Mouse (Mus musculus): ENCODE measurements around the gene Arih1. TPM values are rescaled to one million over a fixed set of nuclear protein-coding genes. Genes with fewer than 3 reads are reported as not detected.
"Not testable (repeated sequence)": the region's sequence is repeated elsewhere in the genome, so short reads cannot be mapped to it uniquely, and the experiment has no call there.

Arih1 gene
- total and polyA plus RNA-seq, 2 experiments from 2014 or later = 7.6 to 70.8 TPM

GRCm38 (mm10) chr9:59369220-59369619 is 117.2 kb downstream of the Arih1 start:
- TF ChIP-seq CTCF (IDR thresholded peaks at IDR 0.05; ENCODE audit: low read depth) = no peak
- Histone ChIP-seq H3K9ac (no peak overlapping the region), H3K4me1 (ENCODE audit: insufficient read depth) (no peaks in the 10 kb centered on the region), H3K27ac (ENCODE audit: low read depth, low read length) (no peak overlapping the region), H3K9me3 (ENCODE audit: low read length) (no peaks in the 10 kb centered on the region), H3K36me3 (ENCODE audit: insufficient read depth) (no peaks in the 10 kb centered on the region), H3K27me3 (ENCODE audit: insufficient read depth, low read length) (no peaks in the 10 kb centered on the region), H3K4me2 (ENCODE audit: low read depth) (no peak overlapping the region), H3K4me3 (ENCODE audit: low read depth, low read length) (no peak overlapping the region)
- ATAC-seq (no peak), DNase-seq (no peak)
- WGBS = 80% methylated on average over 5 of the region's 5 CpGs

GRCm38 (mm10) chr9:59360487-59360886 is 125.9 kb downstream of the Arih1 start:
- H3K4me1 ChIP-seq (ENCODE audit: insufficient read depth); H3K9ac ChIP-seq; H3K36me3 ChIP-seq (ENCODE audit: insufficient read depth); H3K4me3 ChIP-seq (ENCODE audit: low read depth, low read length); DNase-seq; H3K27ac ChIP-seq (ENCODE audit: low read depth, low read length); ATAC-seq; H3K27me3 ChIP-seq (ENCODE audit: insufficient read depth, low read length); H3K4me2 ChIP-seq (ENCODE audit: low read depth); H3K9me3 ChIP-seq (ENCODE audit: low read length): not testable (repeated sequence)
- no CpG with 5 or more reads among the region's 3 CpGs for WGBS

GRCm38 (mm10) chr9:59358041-59358440 is 128.4 kb downstream of the Arih1 start:
- 59% methylated on average over 1 of the region's 1 CpGs for WGBS
- H3K4me2 ChIP-seq (ENCODE audit: low read depth); H3K9me3 ChIP-seq (ENCODE audit: low read length); ATAC-seq; H3K27me3 ChIP-seq (ENCODE audit: insufficient read depth, low read length); H3K4me1 ChIP-seq (ENCODE audit: insufficient read depth); H3K9ac ChIP-seq; H3K27ac ChIP-seq (ENCODE audit: low read depth, low read length); H3K4me3 ChIP-seq (ENCODE audit: low read depth, low read length); DNase-seq; H3K36me3 ChIP-seq (ENCODE audit: insufficient read depth): not testable (repeated sequence)
- peak; percentile 31; the same call in 1 of the 2 replicates for TF ChIP-seq CTCF (IDR thresholded peaks at IDR 0.05; ENCODE audit: low read depth)

DNA sequence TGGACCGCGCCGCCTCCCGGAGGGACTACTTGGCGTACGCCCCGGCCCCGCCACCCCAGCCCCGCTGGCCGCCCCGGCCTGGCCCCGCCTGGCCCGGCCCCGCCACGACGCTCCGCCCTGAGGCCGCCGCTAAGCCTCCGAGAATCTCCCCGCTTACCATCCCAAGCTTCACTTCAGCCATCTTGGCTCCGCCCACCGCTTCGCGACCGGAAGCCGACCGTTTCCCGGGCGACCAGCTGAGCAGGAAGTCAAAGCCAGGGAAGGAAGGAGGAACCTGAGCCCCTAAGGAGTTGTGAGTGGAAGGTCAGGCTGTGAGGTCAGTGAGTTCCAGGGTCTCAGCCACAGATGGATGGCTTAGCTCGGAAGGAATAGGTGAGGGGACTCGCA is 133.2 kb downstream of the Arih1 start, which contains the start of gene Bbs4:
Gene Bbs4 (minus strand): TSS at position 256 of the 387 bp plus-strand sequence.
- Histone ChIP-seq H3K4me1 (ENCODE audit: insufficient read depth) (peaks cover 4% of the 10 kb centered on the region; the same call in 1 of the 2 replicates), H3K4me2 (ENCODE audit: low read depth) (peak within 1 kb of the TSS; percentile 68), H3K9me3 (ENCODE audit: low read length) (no peaks in the 10 kb centered on the region), H3K9ac (peak within 1 kb of the TSS; percentile 75), H3K27ac (ENCODE audit: low read depth, low read length) (peak within 1 kb of the TSS; percentile 81), H3K27me3 (ENCODE audit: insufficient read depth, low read length) (no peaks in the 10 kb centered on the region), H3K36me3 (ENCODE audit: insufficient read depth) (no peaks in the 10 kb centered on the region), H3K4me3 (ENCODE audit: low read depth, low read length) (peak within 1 kb of the TSS; percentile 80)
- TF ChIP-seq CTCF (IDR thresholded peaks at IDR 0.05; ENCODE audit: low read depth) = no peak
- peak; percentile 85 for DNase-seq
- ATAC-seq = peak; percentile 96
- under 1% methylated on average over 31 of the region's 32 CpGs for WGBS

- no peak for TF ChIP-seq CTCF (IDR thresholded peaks at IDR 0.05; ENCODE audit: low read depth)
Observed at GRCm38 (mm10) chr9:59352586-59353252, 133.7 kb downstream of the Arih1 start.

GRCm38 (mm10) chr9:59346176-59346575 is 140.2 kb downstream of the Arih1 start:
- DNase-seq (no peak), ATAC-seq (no peak)
- Histone ChIP-seq H3K4me2 (ENCODE audit: low read depth) (no peak overlapping the region), H3K9ac (no peak overlapping the region), H3K4me3 (ENCODE audit: low read depth, low read length) (no peak overlapping the region), H3K9me3 (ENCODE audit: low read length) (no peaks in the 10 kb centered on the region), H3K36me3 (ENCODE audit: insufficient read depth) (peaks cover 24% of the 10 kb centered on the region), H3K4me1 (ENCODE audit: insufficient read depth) (no peaks in the 10 kb centered on the region), H3K27ac (ENCODE audit: low read depth, low read length) (no peak overlapping the region), H3K27me3 (ENCODE audit: insufficient read depth, low read length) (no peaks in the 10 kb centered on the region)
- TF ChIP-seq CTCF (IDR thresholded peaks at IDR 0.05; ENCODE audit: low read depth) = no peak
- 86% methylated on average over 2 of the region's 2 CpGs for WGBS

More at GRCm38 (mm10) chr9:59352586-59353252, 133.7 kb downstream of the Arih1 start:
- ATAC-seq (peak; percentile 48; the same call in 1 of the 2 replicates), DNase-seq (no peak)
- H3K9ac ChIP-seq = peak overlapping the region; percentile 75
- H3K27me3 ChIP-seq (ENCODE audit: insufficient read depth, low read length) = no peaks in the 10 kb centered on the region
- peak overlapping the region; percentile 68 for H3K4me2 ChIP-seq (ENCODE audit: low read depth)
- no peaks in the 10 kb centered on the region for H3K36me3 ChIP-seq (ENCODE audit: insufficient read depth)
- peaks cover 4% of the 10 kb centered on the region; the same call in 1 of the 2 replicates for H3K4me1 ChIP-seq (ENCODE audit: insufficient read depth)
- H3K9me3 ChIP-seq (ENCODE audit: low read length) = no peaks in the 10 kb centered on the region
- peak overlapping the region; percentile 80 for H3K4me3 ChIP-seq (ENCODE audit: low read depth, low read length)
- peak overlapping the region; percentile 81 for H3K27ac ChIP-seq (ENCODE audit: low read depth, low read length)
- 10% methylated on average over 15 of the region's 15 CpGs for WGBS

GRCm38 (mm10) chr9:59340002-59340401 is 146.4 kb downstream of the Arih1 start:
- H3K9me3 ChIP-seq (ENCODE audit: low read length) = no peaks in the 10 kb centered on the region
- DNase-seq (peak; percentile 17), ATAC-seq (no peak)
- H3K36me3 ChIP-seq (ENCODE audit: insufficient read depth) = peaks cover 44% of the 10 kb centered on the region
- no peak overlapping the region for H3K4me2 ChIP-seq (ENCODE audit: low read depth)
- H3K4me1 ChIP-seq (ENCODE audit: insufficient read depth) = no peaks in the 10 kb centered on the region
- H3K9ac ChIP-seq = no peak overlapping the region
- H3K4me3 ChIP-seq (ENCODE audit: low read depth, low read length) = no peak overlapping the region
- 88% methylated on average over 8 of the region's 9 CpGs for WGBS
- H3K27me3 ChIP-seq (ENCODE audit: insufficient read depth, low read length) = no peaks in the 10 kb centered on the region
- H3K27ac ChIP-seq (ENCODE audit: low read depth, low read length) = no peak overlapping the region
- TF ChIP-seq CTCF (IDR thresholded peaks at IDR 0.05; ENCODE audit: low read depth) = peak; percentile 41; the same call in 1 of the 2 replicates

Measured in forebrain, postnatal 0 days (tissue).